Mouse (Mus musculus): ENCODE results near the gene Asic1. TPM values are rescaled to one million over a fixed set of nuclear protein-coding genes. Genes with fewer than 3 reads are reported as not detected.
"Not testable (repeated sequence)": the region's sequence is repeated elsewhere in the genome, so short reads cannot be mapped to it uniquely, and the experiment has no call there.

The Asic1 gene
- polyA plus RNA-seq, 1 experiment from 2014 or later: 63.6 TPM

GRCm38 (mm10) chr15:99690924-99691323 is 20.8 kb downstream of the Asic1 start:
- H3K4me1 ChIP-seq (replicated peaks): peaks cover 19% of the 10 kb centered on the region; the same call in 1 of the 2 replicates
- no peak for ATAC-seq (ENCODE audit: low FRiP score, low read depth)
- H3K9me3 ChIP-seq: no peaks in the 10 kb centered on the region
- no peak overlapping the region for H3K4me3 ChIP-seq
- 26% methylated on average over 4 of the region's 4 CpGs for WGBS
- no peak overlapping the region for H3K27ac ChIP-seq (replicated peaks)
- no peak overlapping the region for H3K9ac ChIP-seq
- H3K36me3 ChIP-seq: 0 out of 2 replicates have a peak, but pooled peaks cover 8% of the 10 kb centered on the region
- H3K27me3 ChIP-seq: no peaks in the 10 kb centered on the region
- no peak overlapping the region for H3K4me2 ChIP-seq

- 39% methylated on average over 9 of the region's 9 CpGs for WGBS
- Histone ChIP-seq H3K36me3 (peaks cover 11% of the 10 kb centered on the region), H3K4me1 (replicated peaks) (peaks cover 19% of the 10 kb centered on the region; the same call in 1 of the 2 replicates), H3K9me3 (no peaks in the 10 kb centered on the region), H3K27ac (replicated peaks) (no peak overlapping the region), H3K27me3 (no peaks in the 10 kb centered on the region), H3K4me2 (no peak overlapping the region), H3K4me3 (no peak overlapping the region), H3K9ac (no peak overlapping the region)
- no peak for ATAC-seq (ENCODE audit: low FRiP score, low read depth)
Measured at GRCm38 (mm10) chr15:99691976-99692375, 21.8 kb downstream of the Asic1 start.

GRCm38 (mm10) chr15:99697309-99697708 is 27.1 kb downstream of the Asic1 start:
- no peak overlapping the region for H3K4me3 ChIP-seq
- no peak overlapping the region for H3K9ac ChIP-seq
- ATAC-seq (ENCODE audit: low FRiP score, low read depth): no peak
- no peaks in the 10 kb centered on the region for H3K27me3 ChIP-seq
- no peaks in the 10 kb centered on the region for H3K9me3 ChIP-seq
- H3K4me2 ChIP-seq: no peak overlapping the region
- 65% methylated on average over 2 of the region's 2 CpGs for WGBS
- H3K4me1 ChIP-seq (replicated peaks): 0 out of 2 replicates have a peak, but pooled peaks cover 2% of the 10 kb centered on the region
- no peak overlapping the region for H3K27ac ChIP-seq (replicated peaks)
- peaks cover 24% of the 10 kb centered on the region for H3K36me3 ChIP-seq

GRCm38 (mm10) chr15:99698533-99699085 is 28.4 kb downstream of the Asic1 start:
- H3K4me1 ChIP-seq (replicated peaks): peaks cover 13% of the 10 kb centered on the region
- no peak for ATAC-seq (ENCODE audit: low FRiP score, low read depth)
- no peaks in the 10 kb centered on the region for H3K27me3 ChIP-seq
- peaks cover 24% of the 10 kb centered on the region for H3K36me3 ChIP-seq
- no peak overlapping the region for H3K4me3 ChIP-seq
- no peaks in the 10 kb centered on the region for H3K9me3 ChIP-seq
- no peak overlapping the region for H3K27ac ChIP-seq (replicated peaks)
- 38% methylated on average over 20 of the region's 20 CpGs for WGBS
- H3K4me2 ChIP-seq: no peak overlapping the region
- H3K9ac ChIP-seq: no peak overlapping the region

- Histone ChIP-seq H3K4me1 (replicated peaks) (peaks cover 24% of the 10 kb centered on the region), H3K27me3 (no peaks in the 10 kb centered on the region), H3K9ac (no peak overlapping the region), H3K4me3 (no peak overlapping the region), H3K4me2 (no peak overlapping the region), H3K9me3 (no peaks in the 10 kb centered on the region), H3K36me3 (peaks cover 28% of the 10 kb centered on the region), H3K27ac (replicated peaks) (no peak overlapping the region)
- no peak for ATAC-seq (ENCODE audit: low FRiP score, low read depth)
- WGBS: 87% methylated on average over 10 of the region's 10 CpGs
Measured at GRCm38 (mm10) chr15:99699715-99700114, 29.5 kb downstream of the Asic1 start.

GRCm38 (mm10) chr15:99700219-99701106 is 30.3 kb downstream of the Asic1 start:
- no peak overlapping the region for H3K4me2 ChIP-seq
- no peaks in the 10 kb centered on the region for H3K9me3 ChIP-seq
- no peak overlapping the region for H3K9ac ChIP-seq
- H3K27ac ChIP-seq (replicated peaks): no peak overlapping the region
- no peak overlapping the region for H3K4me3 ChIP-seq
- H3K27me3 ChIP-seq: no peaks in the 10 kb centered on the region
- H3K4me1 ChIP-seq (replicated peaks): peaks cover 30% of the 10 kb centered on the region
- peaks cover 29% of the 10 kb centered on the region for H3K36me3 ChIP-seq
- 88% methylated on average over 18 of the region's 18 CpGs for WGBS
- no peak for ATAC-seq (ENCODE audit: low FRiP score, low read depth)

- peak overlapping the region; percentile 89 for H3K4me2 ChIP-seq
- WGBS: 48% methylated on average over 16 of the region's 16 CpGs
- peak; percentile 5; the same call in 1 of the 2 replicates for ATAC-seq (ENCODE audit: low FRiP score, low read depth)
- H3K27ac ChIP-seq (replicated peaks): peak overlapping the region; percentile 98
- H3K4me3 ChIP-seq: peak overlapping the region; percentile 83
- not testable (repeated sequence) for H3K9me3 ChIP-seq, H3K27me3 ChIP-seq
- H3K4me1 ChIP-seq (replicated peaks): peaks cover 33% of the 10 kb centered on the region
- peaks cover 30% of the 10 kb centered on the region for H3K36me3 ChIP-seq
- peak overlapping the region; percentile 20; the same call in 1 of the 2 replicates for H3K9ac ChIP-seq
Measured at GRCm38 (mm10) chr15:99701640-99701998, 31.5 kb downstream of the Asic1 start.

GRCm38 (mm10) chr15:99701999-99702900 is 32.1 kb downstream of the Asic1 start, which contains the start of gene Smarcd1:
TSS of gene Smarcd1 (plus strand) at chr15:99702129.
- Histone ChIP-seq H3K4me1 (replicated peaks) (peaks cover 33% of the 10 kb centered on the region), H3K9ac (peak within 1 kb of the TSS; percentile 96), H3K4me3 (peak within 1 kb of the TSS; percentile 83), H3K27ac (replicated peaks) (peak within 1 kb of the TSS; percentile 98), H3K27me3 (no peaks in the 10 kb centered on the region), H3K36me3 (peaks cover 31% of the 10 kb centered on the region), H3K4me2 (peak within 1 kb of the TSS; percentile 89), H3K9me3 (no peaks in the 10 kb centered on the region)
- peak; percentile 95 for ATAC-seq (ENCODE audit: low FRiP score, low read depth)
- under 1% methylated on average over 70 of the region's 71 CpGs for WGBS

- peak overlapping the region; percentile 96 for H3K9ac ChIP-seq
- 52% methylated on average over 9 of the region's 9 CpGs for WGBS
- H3K36me3 ChIP-seq: peaks cover 36% of the 10 kb centered on the region
- H3K4me1 ChIP-seq (replicated peaks): peaks cover 33% of the 10 kb centered on the region
- H3K27ac ChIP-seq (replicated peaks): peak overlapping the region; percentile 98
- peak overlapping the region; percentile 89 for H3K4me2 ChIP-seq
- peak overlapping the region; percentile 83 for H3K4me3 ChIP-seq
- no peaks in the 10 kb centered on the region for H3K9me3 ChIP-seq
- no peak for ATAC-seq (ENCODE audit: low FRiP score, low read depth)
- H3K27me3 ChIP-seq: no peaks in the 10 kb centered on the region
Measured at GRCm38 (mm10) chr15:99703104-99703503, 32.9 kb downstream of the Asic1 start.

GRCm38 (mm10) chr15:99703676-99704040 is 33.5 kb downstream of the Asic1 start:
- Histone ChIP-seq H3K9me3 (no peaks in the 10 kb centered on the region), H3K27ac (replicated peaks) (peak overlapping the region; percentile 98), H3K4me2 (peak overlapping the region; percentile 89), H3K9ac (peak overlapping the region; percentile 96), H3K4me3 (peak overlapping the region; percentile 83), H3K4me1 (replicated peaks) (peaks cover 33% of the 10 kb centered on the region), H3K36me3 (peaks cover 37% of the 10 kb centered on the region), H3K27me3 (no peaks in the 10 kb centered on the region)
- no peak for ATAC-seq (ENCODE audit: low FRiP score, low read depth)
- 54% methylated on average over 5 of the region's 5 CpGs for WGBS

GRCm38 (mm10) chr15:99704041-99704681 is 34.0 kb downstream of the Asic1 start:
- Histone ChIP-seq H3K9ac (peak overlapping the region; percentile 35), H3K4me2 (peak overlapping the region; percentile 89), H3K27me3 (no peaks in the 10 kb centered on the region), H3K27ac (replicated peaks) (peak overlapping the region; percentile 98), H3K4me1 (replicated peaks) (peaks cover 33% of the 10 kb centered on the region), H3K4me3 (peak overlapping the region; percentile 83), H3K9me3 (no peaks in the 10 kb centered on the region), H3K36me3 (peaks cover 39% of the 10 kb centered on the region)
- ATAC-seq (ENCODE audit: low FRiP score, low read depth): no peak
- 14% methylated on average over 23 of the region's 23 CpGs for WGBS
